Mouse (Mus musculus) embryonic facial prominence, embryonic 13.5 days (tissue): ENCODE measurements around the gene Ddx23. TPM values are rescaled to one million over a fixed set of nuclear protein-coding genes. Genes with fewer than 3 reads are reported as not detected.

Experiments
- ATAC-seq: fragments of 200-750 bp; cut with Nextera tagmentation; 2 replicates; pipeline ENCODE4 v1.8.0; 2017; ENCODE audit warnings: low read depth; ENCODE audit not compliant: insufficient number of reproducible peaks, insufficient read depth, low FRiP score, low TSS enrichment
- H3K27ac ChIP-seq: fragments of 300-500 bp; sonication (generic); 2 replicates; pipeline ENCODE4 v1.5.1; 2015; ENCODE audit warnings: moderate library complexity, mild to moderate bottlenecking, inconsistent platforms
- H3K27me3 ChIP-seq: fragments of 300-500 bp; sonication (generic); 2 replicates; pipeline ENCODE4 v1.6.1; 2015; ENCODE audit warnings: mild to moderate bottlenecking, inconsistent platforms
- H3K36me3 ChIP-seq: fragments of 300-500 bp; sonication (generic); 2 replicates; pipeline ENCODE4 v1.6.1; 2015; ENCODE audit warnings: mild to moderate bottlenecking, inconsistent platforms
- H3K4me1 ChIP-seq: fragments of 300-500 bp; sonication (generic); 2 replicates; pipeline ENCODE4 v1.6.1; 2015; ENCODE audit warnings: inconsistent platforms
- H3K4me2 ChIP-seq: fragments of 300-500 bp; sonication (generic); 2 replicates; pipeline ENCODE4 v1.6.1; 2015; ENCODE audit warnings: moderate library complexity, mild to moderate bottlenecking, inconsistent platforms
- H3K4me3 ChIP-seq: fragments of 300-500 bp; sonication (generic); 2 replicates; pipeline ENCODE4 v1.5.1; 2015; ENCODE audit warnings: mild to moderate bottlenecking, inconsistent platforms
- H3K9ac ChIP-seq: fragments of 300-500 bp; sonication (generic); 2 replicates; pipeline ENCODE4 v1.6.1; 2015; ENCODE audit warnings: mild to moderate bottlenecking, inconsistent platforms
- H3K9me3 ChIP-seq: fragments of 300-500 bp; sonication (generic); 2 replicates; pipeline ENCODE4 v1.6.1; 2016; ENCODE audit warnings: inconsistent platforms
- WGBS: fragments of 180-500 bp; shearing (Covaris S2); methylation state at CpG from one replicate; pipeline ENCODE4 v1.1.7; 2015; ENCODE audit warnings: mixed read lengths; 5-methylcytosine and 5-hydroxymethylcytosine counted together
- polyA plus RNA-seq: library from polyadenylated mRNA; unstranded; fragments of >200 nt; fragmentation: Nextera tagmentation; extraction: Ambion mirVana; gene quantifications from 2 replicates; pipeline ENCODE4 v1.2.1, GENCODE M21; 2015

Ddx23 gene
- polyA plus RNA-seq, 1 experiment from 2014 or later = 34.5 TPM

DNA sequence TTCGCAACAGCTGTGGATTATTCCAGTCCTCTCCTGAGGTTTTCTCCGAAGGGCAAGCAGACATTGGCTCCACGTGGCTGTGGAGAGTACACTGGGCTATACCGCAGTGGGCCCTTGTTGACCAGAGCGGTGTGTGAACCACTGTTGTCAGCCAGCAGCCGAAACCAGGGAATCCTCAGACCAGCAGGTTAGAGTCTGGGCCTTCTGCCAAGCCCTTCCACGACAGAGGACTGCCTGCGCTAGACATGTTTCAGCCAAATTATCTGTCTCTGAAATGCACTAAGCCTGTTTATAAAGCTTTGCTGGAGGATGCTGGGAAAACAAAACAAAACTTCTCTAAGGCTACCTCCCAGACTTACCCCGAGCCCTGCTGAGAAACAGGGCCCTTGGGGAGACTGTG, 48.1 kb downstream of the Ddx23 start:
- Histone ChIP-seq H3K4me2 (no peak overlapping the region), H3K27me3 (peaks cover 7% of the 10 kb centered on the region; the same call in 1 of the 2 replicates), H3K36me3 (no peaks in the 10 kb centered on the region), H3K4me1 (peaks cover 24% of the 10 kb centered on the region), H3K27ac (peak overlapping the region; percentile 60; the same call in 1 of the 2 replicates), H3K9me3 (no peaks in the 10 kb centered on the region), H3K9ac (peak overlapping the region; percentile 32; the same call in 1 of the 2 replicates), H3K4me3 (no peak overlapping the region)
- 29% methylated on average over 9 of the region's 9 CpGs for WGBS
- ATAC-seq = no peak

DNA sequence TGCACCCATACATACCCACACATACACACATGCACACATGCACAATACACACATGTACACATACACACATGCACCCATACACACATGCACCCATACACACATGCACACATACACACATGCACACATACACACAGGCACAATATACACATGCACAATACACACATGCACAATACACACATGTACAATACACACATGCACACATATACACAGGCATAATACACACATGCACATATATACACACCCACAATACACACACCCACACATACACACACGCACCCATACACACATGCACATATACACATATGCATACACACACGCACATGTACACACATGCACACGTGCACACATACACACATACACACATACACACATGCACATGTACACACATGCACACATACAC, 50.5 kb downstream of the Ddx23 start:
- Histone ChIP-seq H3K4me2 (no peak overlapping the region), H3K27ac (no peak overlapping the region), H3K9ac (no peak overlapping the region), H3K4me1 (peaks cover 38% of the 10 kb centered on the region), H3K4me3 (no peak overlapping the region), H3K36me3 (no peaks in the 10 kb centered on the region), H3K27me3 (peaks cover 7% of the 10 kb centered on the region; the same call in 1 of the 2 replicates), H3K9me3 (no peaks in the 10 kb centered on the region)
- ATAC-seq = no peak
- 91% methylated on average over 3 of the region's 3 CpGs for WGBS

DNA sequence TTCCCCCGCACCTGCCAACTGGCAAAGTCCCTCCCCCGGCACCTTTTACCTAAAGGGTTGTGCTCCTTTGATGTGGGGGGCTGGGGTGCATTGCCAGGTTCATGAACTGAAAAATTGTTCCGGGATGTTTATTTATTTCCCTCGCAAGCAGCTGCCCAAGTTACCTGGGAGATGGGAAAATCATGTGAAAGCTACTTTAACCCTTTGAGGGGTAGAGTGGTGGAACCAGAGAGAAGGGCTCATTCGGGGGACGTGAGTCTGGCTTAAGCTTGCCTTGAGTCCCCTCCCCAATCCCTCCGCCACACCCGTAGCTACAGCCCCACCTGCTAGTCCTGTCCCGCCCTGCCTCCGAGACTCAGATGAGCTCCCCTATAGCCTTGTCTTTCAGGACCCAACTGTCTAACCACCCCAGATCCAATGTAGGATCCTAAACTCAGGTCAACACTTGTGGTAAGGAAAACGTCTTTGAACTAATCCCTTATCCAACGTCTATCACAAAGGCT, 52.5 kb downstream of the Ddx23 start:
- no peak for ATAC-seq
- Histone ChIP-seq H3K36me3 (peaks cover 15% of the 10 kb centered on the region), H3K9me3 (no peaks in the 10 kb centered on the region), H3K27ac (peak overlapping the region; percentile 88), H3K4me3 (peak overlapping the region; percentile 81), H3K4me1 (peaks cover 36% of the 10 kb centered on the region), H3K27me3 (no peaks in the 10 kb centered on the region), H3K4me2 (peak overlapping the region; percentile 92), H3K9ac (peak overlapping the region; percentile 87)
- WGBS = 3% methylated on average over 12 of the region's 12 CpGs

DNA sequence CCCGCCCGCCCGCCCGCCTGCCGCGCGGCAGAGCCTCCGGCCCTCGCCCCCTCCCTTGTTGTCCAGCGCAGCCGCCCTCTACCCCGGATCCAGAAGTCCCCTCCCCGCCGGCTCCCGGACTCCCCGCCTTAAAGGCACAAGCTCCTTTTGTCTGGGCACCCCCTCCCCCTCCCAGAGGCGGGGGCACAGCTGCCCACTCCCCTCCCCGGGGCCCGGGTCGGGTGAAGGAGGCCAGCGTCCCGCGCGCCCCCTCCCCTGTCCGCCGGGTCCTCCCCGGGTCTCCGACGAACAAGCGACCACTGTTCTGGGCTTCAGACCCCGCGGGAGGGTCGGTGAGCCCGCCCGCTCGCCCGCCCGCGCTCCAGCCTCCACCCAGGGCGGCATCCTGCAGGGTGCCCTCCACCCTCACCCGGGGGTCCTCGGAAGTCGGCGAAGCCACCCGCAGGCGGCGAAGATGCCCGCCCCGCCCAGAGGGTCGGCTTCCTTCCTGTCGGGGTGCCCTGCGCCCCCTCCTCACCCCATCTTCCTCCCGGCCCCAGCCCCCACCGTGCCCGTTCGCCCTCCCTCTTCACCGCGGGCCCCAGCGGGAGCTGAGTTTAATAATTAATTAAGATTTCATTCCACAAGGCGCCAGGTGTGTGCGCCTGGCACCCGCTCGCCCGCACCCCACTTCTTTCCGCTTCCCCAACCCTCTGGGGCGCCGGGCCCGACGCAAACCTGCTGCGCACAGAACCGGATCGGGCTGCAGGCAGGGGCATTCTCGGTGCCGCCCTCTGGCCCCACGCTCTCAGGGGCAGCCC, 53.2 kb downstream of the Ddx23 start, which contains the start of gene Adcy6:
Gene Adcy6, minus strand, starts transcription at position 746 of the 800 bp plus-strand sequence.
- Histone ChIP-seq H3K9ac (peak within 1 kb of the TSS; percentile 87), H3K9me3 (no peaks in the 10 kb centered on the region), H3K27me3 (no peaks in the 10 kb centered on the region), H3K4me1 (peaks cover 30% of the 10 kb centered on the region), H3K4me2 (peak within 1 kb of the TSS; percentile 92), H3K36me3 (peaks cover 20% of the 10 kb centered on the region), H3K27ac (peak within 1 kb of the TSS; percentile 88), H3K4me3 (peak within 1 kb of the TSS; percentile 81)
- under 1% methylated on average over 67 of the region's 75 CpGs for WGBS
- ATAC-seq = peak; percentile 72

DNA sequence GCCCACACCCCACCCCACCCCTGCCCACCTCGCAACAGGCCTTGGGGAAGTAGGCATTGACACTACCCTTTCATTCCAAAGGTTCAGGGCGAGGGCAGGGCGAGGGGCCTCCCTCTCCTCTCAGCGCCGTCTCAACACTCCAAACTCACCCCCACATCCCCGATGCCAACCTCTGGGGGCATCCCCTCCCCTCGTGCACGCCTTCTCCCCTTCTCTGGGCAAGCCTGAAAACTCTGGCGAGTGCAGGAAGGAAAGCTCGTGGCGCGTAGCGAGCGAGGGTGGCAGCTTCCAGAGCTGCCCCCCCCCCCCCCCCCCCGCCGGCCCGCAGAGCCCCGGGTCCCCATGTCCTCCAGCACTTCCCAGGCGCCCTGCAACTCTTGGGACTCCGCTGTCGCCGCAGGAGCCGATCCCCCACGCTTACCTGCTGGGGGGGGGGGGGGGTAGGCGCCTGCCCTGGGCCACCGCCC, 53.9 kb downstream of the Ddx23 start:
- Histone ChIP-seq H3K36me3 (peaks cover 27% of the 10 kb centered on the region), H3K4me1 (peaks cover 32% of the 10 kb centered on the region), H3K9me3 (no peaks in the 10 kb centered on the region), H3K27me3 (no peaks in the 10 kb centered on the region), H3K27ac (peak overlapping the region; percentile 88), H3K4me2 (peak overlapping the region; percentile 92), H3K4me3 (peak overlapping the region; percentile 81), H3K9ac (peak overlapping the region; percentile 87)
- ATAC-seq = peak; percentile 17
- WGBS = 1% methylated on average over 12 of the region's 26 CpGs

DNA sequence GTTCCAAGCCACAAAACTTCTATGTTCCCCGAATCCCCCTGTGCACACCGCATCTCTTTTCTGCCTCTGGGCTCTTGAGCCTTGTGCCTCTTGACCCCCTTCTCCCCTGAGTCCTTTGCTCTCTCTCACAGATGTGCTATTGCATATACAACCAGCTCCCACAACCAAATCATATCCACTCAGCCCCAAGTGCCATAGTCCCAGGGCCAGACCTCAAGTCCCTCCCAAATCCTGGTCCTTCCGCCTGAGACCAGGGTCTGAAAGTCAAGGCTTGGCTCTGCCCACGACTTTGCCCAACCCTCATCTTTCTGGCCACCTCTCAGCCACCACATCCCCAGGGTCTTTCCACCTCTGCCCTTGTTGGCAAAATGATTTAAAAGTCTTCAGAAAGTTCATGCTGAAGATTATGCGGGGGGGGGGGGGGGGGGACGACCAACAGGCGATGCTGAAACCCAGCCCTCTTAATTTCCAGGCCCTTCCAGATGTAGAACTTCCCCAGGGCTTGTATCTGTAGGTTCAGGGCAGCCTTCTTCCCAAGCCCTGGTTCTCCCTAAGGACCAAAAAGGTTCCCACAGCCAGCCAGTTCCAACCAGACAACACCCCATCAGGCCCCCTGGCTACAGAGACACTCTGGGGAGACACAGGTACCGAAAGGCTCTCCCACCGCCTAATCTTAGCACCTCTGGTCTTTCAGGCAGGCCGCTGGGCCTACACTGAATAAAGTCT, 54.5 kb downstream of the Ddx23 start:
- H3K27ac ChIP-seq = peak overlapping the region; percentile 88; the same call in 1 of the 2 replicates
- no peaks in the 10 kb centered on the region for H3K27me3 ChIP-seq
- H3K36me3 ChIP-seq = peaks cover 33% of the 10 kb centered on the region
- peak overlapping the region; percentile 81 for H3K4me3 ChIP-seq
- peak overlapping the region; percentile 92 for H3K4me2 ChIP-seq
- WGBS = 4% methylated on average over 10 of the region's 10 CpGs
- H3K4me1 ChIP-seq = peaks cover 38% of the 10 kb centered on the region
- no peak for ATAC-seq
- H3K9ac ChIP-seq = peak overlapping the region; percentile 87
- H3K9me3 ChIP-seq = no peaks in the 10 kb centered on the region

DNA sequence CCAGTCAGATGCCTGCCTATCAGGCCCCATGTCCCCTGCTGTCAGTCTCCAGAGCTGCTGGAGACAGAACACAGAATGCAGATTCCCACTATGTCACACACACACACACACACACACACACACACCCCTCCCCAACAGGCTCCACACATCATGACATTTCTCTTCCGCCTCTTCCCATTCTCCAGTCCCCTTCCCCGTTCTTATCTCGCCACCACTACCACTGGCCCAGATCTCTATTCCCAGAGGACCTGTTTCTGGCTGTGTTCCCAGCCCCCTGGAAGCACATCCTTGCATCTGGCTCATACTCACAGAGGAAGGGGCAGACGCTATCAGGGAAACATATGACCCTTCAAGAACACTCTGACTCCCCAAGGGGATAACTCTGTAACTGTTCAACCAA, 55.1 kb downstream of the Ddx23 start:
- no peak for ATAC-seq
- Histone ChIP-seq H3K4me3 (peak overlapping the region; percentile 81), H3K36me3 (peaks cover 39% of the 10 kb centered on the region), H3K27me3 (no peaks in the 10 kb centered on the region), H3K4me2 (peak overlapping the region; percentile 92), H3K9me3 (no peaks in the 10 kb centered on the region), H3K27ac (no peak overlapping the region; the same call in 1 of the 2 replicates), H3K4me1 (peaks cover 44% of the 10 kb centered on the region), H3K9ac (peak overlapping the region; percentile 87)
- WGBS = 27% methylated on average over 4 of the region's 4 CpGs

DNA sequence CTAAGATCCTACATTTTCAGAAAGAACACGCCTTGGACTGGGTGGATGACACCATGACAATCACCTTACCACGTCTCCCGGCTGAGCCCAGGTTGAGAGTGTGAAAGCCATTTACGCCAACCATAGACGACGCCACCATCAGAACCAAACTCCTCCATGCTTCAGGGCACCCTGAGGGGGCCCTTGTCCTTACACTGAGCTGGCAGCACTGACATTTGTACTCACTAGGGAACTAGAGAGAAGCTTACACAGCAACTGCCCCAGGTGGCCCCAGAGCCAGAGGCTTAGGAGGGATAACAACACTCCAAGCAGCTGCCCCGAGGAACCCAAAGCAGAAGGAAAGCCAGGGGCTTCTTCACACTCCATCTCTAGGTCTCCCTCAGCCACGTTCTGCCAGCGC, 56.0 kb downstream of the Ddx23 start:
- H3K4me3 ChIP-seq = 0 out of 2 replicates have a peak overlapping the region, but pooled peaks have one; percentile 81
- H3K27me3 ChIP-seq = no peaks in the 10 kb centered on the region
- peaks cover 41% of the 10 kb centered on the region for H3K36me3 ChIP-seq
- H3K4me1 ChIP-seq = peaks cover 52% of the 10 kb centered on the region
- no peak for ATAC-seq
- no peaks in the 10 kb centered on the region for H3K9me3 ChIP-seq
- no peak overlapping the region for H3K4me2 ChIP-seq
- no peak overlapping the region for H3K27ac ChIP-seq
- WGBS = 61% methylated on average over 9 of the region's 9 CpGs
- H3K9ac ChIP-seq = peak overlapping the region; percentile 87; the same call in 1 of the 2 replicates

DNA sequence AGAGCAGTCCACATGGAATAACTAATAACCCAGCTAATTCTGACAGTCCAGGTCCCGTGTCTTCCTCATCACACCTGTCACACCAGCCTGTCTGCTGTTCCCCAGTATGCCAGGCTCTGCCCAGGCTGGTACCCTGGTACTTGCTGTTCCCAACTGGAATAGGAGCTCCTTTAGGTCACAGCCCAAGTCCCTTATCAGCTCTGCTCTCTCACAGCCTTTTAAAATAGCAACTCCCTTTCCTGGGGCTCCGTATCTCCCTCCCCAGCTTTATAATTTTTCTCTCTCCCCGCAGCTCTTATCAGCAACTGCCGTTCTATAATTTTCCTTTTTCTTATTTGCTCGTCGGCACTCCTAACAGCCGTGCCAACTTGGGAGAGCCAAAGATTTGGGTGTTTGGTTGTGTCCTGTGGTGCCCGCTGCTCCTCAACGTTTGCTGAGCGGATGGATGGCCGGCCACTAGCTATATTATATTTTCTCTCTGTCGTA, 56.6 kb downstream of the Ddx23 start:
- H3K4me1 ChIP-seq = peaks cover 58% of the 10 kb centered on the region

DNA sequence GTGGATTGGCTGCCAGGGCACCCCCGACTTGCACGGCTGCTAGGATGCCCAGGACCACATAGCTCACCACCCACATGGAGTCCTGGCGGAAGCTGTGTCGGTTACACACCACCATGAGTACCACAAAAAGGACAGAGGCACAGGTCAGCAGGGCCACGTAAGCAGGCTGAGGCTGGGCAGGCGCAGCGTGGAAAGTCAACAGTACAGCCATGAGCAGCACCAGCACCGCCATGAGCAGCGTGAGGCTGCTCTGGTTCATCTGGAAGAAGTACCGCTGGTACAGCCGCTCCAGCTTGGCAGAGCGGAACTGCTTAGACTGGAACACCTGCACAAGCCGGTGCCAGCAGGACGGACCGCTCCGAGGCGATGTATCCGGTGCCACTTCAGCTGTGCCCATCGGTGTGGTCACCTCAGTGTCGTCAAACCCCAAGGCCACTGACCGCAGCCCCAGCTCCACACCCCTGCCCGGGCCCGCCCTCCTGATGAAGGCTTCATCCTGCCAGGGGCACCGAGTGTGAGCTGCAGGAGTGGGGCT, 58.6 kb downstream of the Ddx23 start:
- H3K9ac ChIP-seq = peak overlapping the region; percentile 67; the same call in 1 of the 2 replicates

More for the DNA sequence above, 56.6 kb downstream of the Ddx23 start:
- Histone ChIP-seq H3K4me2 (no peak overlapping the region), H3K9ac (no peak overlapping the region), H3K36me3 (peaks cover 48% of the 10 kb centered on the region), H3K27me3 (no peaks in the 10 kb centered on the region), H3K4me3 (no peak overlapping the region), H3K9me3 (no peaks in the 10 kb centered on the region), H3K27ac (no peak overlapping the region)
- no peak for ATAC-seq
- WGBS = 92% methylated on average over 12 of the region's 12 CpGs

DNA sequence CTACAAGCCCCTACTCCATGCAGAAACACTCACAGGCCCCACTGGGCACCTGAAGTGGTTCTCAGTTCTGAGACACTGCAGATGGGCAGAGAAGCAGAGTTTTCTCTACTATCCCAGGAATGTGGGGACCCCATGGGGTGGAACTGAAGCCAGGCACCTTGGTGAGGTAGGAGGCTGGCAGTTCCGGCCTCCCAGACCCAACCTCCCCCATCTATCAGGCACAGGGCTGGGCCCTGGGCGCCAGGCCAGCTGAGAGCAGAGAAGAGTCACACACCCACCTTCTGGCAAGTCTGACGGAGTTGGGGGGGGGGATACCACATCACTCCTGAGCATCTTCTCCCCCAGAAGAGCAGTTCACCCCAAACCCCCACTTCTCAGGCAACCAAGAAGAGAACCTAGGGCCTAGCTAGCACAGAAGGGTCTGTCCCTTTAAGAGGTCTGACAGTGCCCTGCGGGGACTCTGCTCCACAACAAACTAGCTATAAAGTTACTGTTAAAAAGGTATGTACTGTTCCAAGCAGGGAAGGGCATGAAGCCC, 59.7 kb downstream of the Ddx23 start:
- Histone ChIP-seq H3K27ac (peak overlapping the region; percentile 73), H3K4me2 (peak overlapping the region; percentile 52), H3K4me1 (peaks cover 46% of the 10 kb centered on the region)

More for the DNA sequence above, 58.6 kb downstream of the Ddx23 start:
- ATAC-seq = no peak
- H3K4me3 ChIP-seq = peak overlapping the region; percentile 6; the same call in 1 of the 2 replicates
- peaks cover 66% of the 10 kb centered on the region for H3K36me3 ChIP-seq
- H3K27ac ChIP-seq = no peak overlapping the region
- peaks cover 52% of the 10 kb centered on the region for H3K4me1 ChIP-seq
- H3K4me2 ChIP-seq = no peak overlapping the region
- 92% methylated on average over 24 of the region's 24 CpGs for WGBS
- no peaks in the 10 kb centered on the region for H3K9me3 ChIP-seq
- H3K27me3 ChIP-seq = no peaks in the 10 kb centered on the region

More for the DNA sequence above, 59.7 kb downstream of the Ddx23 start:
- H3K27me3 ChIP-seq = no peaks in the 10 kb centered on the region
- H3K9me3 ChIP-seq = no peaks in the 10 kb centered on the region
- 49% methylated on average over 4 of the region's 4 CpGs for WGBS
- H3K36me3 ChIP-seq = peaks cover 76% of the 10 kb centered on the region
- ATAC-seq = no peak
- H3K4me3 ChIP-seq = peak overlapping the region; percentile 27
- peak overlapping the region; percentile 67 for H3K9ac ChIP-seq
